Mouse (Mus musculus) embryonic fibroblast, embryonic 13.5 days (primary cell): ENCODE data around the gene Emg1. TPM values are rescaled to one million over a fixed set of nuclear protein-coding genes. Genes with fewer than 3 reads are reported as not detected.

Experiments
- H3K27ac ChIP-seq: 2 replicates; pipeline ENCODE4 v1.5.1; 2012; ENCODE audit warnings: low read length, control low read depth, inconsistent platforms; ENCODE audit not compliant: insufficient read depth
- H3K4me1 ChIP-seq: 2 replicates; pipeline ENCODE4 v1.6.1; 2011; ENCODE audit warnings: low read length; ENCODE audit not compliant: control insufficient read depth, insufficient read depth
- H3K4me3 ChIP-seq: 2 replicates; pipeline ENCODE4 v1.5.1; 2011; ENCODE audit warnings: mild to moderate bottlenecking, control low read depth, low read length; ENCODE audit not compliant: insufficient read depth
- CTCF ChIP-seq: IDR thresholded peaks from 2 replicates; pipeline ENCODE4 v1.5.1; 2011; ENCODE audit warnings: mild to moderate bottlenecking, control low read depth, low read length, moderate library complexity, borderline replicate concordance; ENCODE audit not compliant: insufficient read depth
- POLR2A ChIP-seq: IDR thresholded peaks from 2 replicates; pipeline ENCODE4 v1.6.1; 2011; ENCODE audit warnings: low read depth, mild to moderate bottlenecking, control low read depth, low read length, moderate library complexity
- polyA plus RNA-seq: library from polyadenylated mRNA; stranded (reverse); fragments of >200 nt; gene quantifications from 2 replicates; pipeline ENCODE4 v1.2.4, GENCODE M21; 2011; ENCODE audit warnings: low read depth; ENCODE audit not compliant: missing spikeins, insufficient read length

Gene Emg1
- polyA plus RNA-seq, 1 experiment: 67.1 TPM

GRCm38 (mm10) chr6:124740888-124741761 is 29.1 kb upstream of the Emg1 start, which contains the start of gene Grcc10:
Grcc10 (minus strand) TSS chr6:124741374.
- Histone ChIP-seq H3K4me3 (peak within 1 kb of the TSS; percentile 43), H3K4me1 (no peaks in the 10 kb centered on the region), H3K27ac (peak within 1 kb of the TSS; percentile 92)
- TF ChIP-seq POLR2A: peak; percentile 96
- TF ChIP-seq CTCF: no peak

- H3K27ac ChIP-seq: peak overlapping the region; percentile 92
- no peaks in the 10 kb centered on the region for H3K4me1 ChIP-seq
- H3K4me3 ChIP-seq: peak overlapping the region; percentile 43
- TF ChIP-seq POLR2A: peak; percentile 9; the same call in 1 of the 2 replicates
- no peak for TF ChIP-seq CTCF
Observed at GRCm38 (mm10) chr6:124740211-124740887, 28.4 kb upstream of the Emg1 start.

- no peaks in the 10 kb centered on the region for H3K4me1 ChIP-seq
- no peak for TF ChIP-seq CTCF
- no peak for TF ChIP-seq POLR2A
- no peak overlapping the region for H3K27ac ChIP-seq
- H3K4me3 ChIP-seq: no peak overlapping the region
Observed at GRCm38 (mm10) chr6:124739231-124739796, 27.3 kb upstream of the Emg1 start.

- no peak within 1 kb of the TSS for H3K4me3 ChIP-seq
- H3K4me1 ChIP-seq: no peaks in the 10 kb centered on the region
- TF ChIP-seq POLR2A (no peak), CTCF (no peak)
- H3K27ac ChIP-seq: no peak within 1 kb of the TSS
Observed at GRCm38 (mm10) chr6:124738511-124739023, 26.6 kb upstream of the Emg1 start, which contains the start of gene Ptpn6. Ptpn6 (minus strand) TSS chr6:124738714.

GRCm38 (mm10) chr6:124737040-124737439 is 25.1 kb upstream of the Emg1 start:
- TF ChIP-seq POLR2A: no peak
- no peak for TF ChIP-seq CTCF
- no peaks in the 10 kb centered on the region for H3K4me1 ChIP-seq
- H3K4me3 ChIP-seq: no peak overlapping the region
- no peak overlapping the region for H3K27ac ChIP-seq

GRCm38 (mm10) chr6:124734417-124734816 is 22.4 kb upstream of the Emg1 start:
- TF ChIP-seq CTCF (no peak), POLR2A (no peak)
- Histone ChIP-seq H3K4me3 (no peak overlapping the region), H3K27ac (no peak overlapping the region), H3K4me1 (no peaks in the 10 kb centered on the region)

- H3K4me3 ChIP-seq: no peak overlapping the region
- no peak overlapping the region for H3K27ac ChIP-seq
- H3K4me1 ChIP-seq: no peaks in the 10 kb centered on the region
- TF ChIP-seq POLR2A (no peak), CTCF (no peak)
Observed at GRCm38 (mm10) chr6:124732476-124733370, 20.7 kb upstream of the Emg1 start.

- no peaks in the 10 kb centered on the region for H3K4me1 ChIP-seq
- no peak overlapping the region for H3K4me3 ChIP-seq
- TF ChIP-seq POLR2A (no peak), CTCF (no peak)
- H3K27ac ChIP-seq: no peak overlapping the region
Observed at GRCm38 (mm10) chr6:124731038-124731437, 19.1 kb upstream of the Emg1 start.

GRCm38 (mm10) chr6:124729850-124730705 is 18.1 kb upstream of the Emg1 start:
- no peak overlapping the region for H3K4me3 ChIP-seq
- H3K4me1 ChIP-seq: no peaks in the 10 kb centered on the region
- TF ChIP-seq CTCF: no peak
- TF ChIP-seq POLR2A: no peak
- no peak overlapping the region for H3K27ac ChIP-seq
